Mouse (Mus musculus) testis, adult 2 months (tissue): ENCODE measurements around the gene Eps8.

ENCODE experiments used
- CTCF ChIP-seq: fragments of 200-500 bp; IDR thresholded peaks from 2 replicates; pipeline ENCODE4 v1.5.1; 2012; ENCODE audit warnings: low read depth, mild to moderate bottlenecking, inconsistent platforms, low read length, moderate library complexity; ENCODE audit not compliant: control insufficient read depth, insufficient read depth, insufficient replicate concordance
- POLR2A ChIP-seq: fragments of 200-500 bp; IDR thresholded peaks from 2 replicates; pipeline ENCODE4 v1.6.1; 2012; ENCODE audit warnings: low read depth, mild to moderate bottlenecking, inconsistent platforms, low read length, moderate library complexity; ENCODE audit not compliant: control insufficient read depth

DNA sequence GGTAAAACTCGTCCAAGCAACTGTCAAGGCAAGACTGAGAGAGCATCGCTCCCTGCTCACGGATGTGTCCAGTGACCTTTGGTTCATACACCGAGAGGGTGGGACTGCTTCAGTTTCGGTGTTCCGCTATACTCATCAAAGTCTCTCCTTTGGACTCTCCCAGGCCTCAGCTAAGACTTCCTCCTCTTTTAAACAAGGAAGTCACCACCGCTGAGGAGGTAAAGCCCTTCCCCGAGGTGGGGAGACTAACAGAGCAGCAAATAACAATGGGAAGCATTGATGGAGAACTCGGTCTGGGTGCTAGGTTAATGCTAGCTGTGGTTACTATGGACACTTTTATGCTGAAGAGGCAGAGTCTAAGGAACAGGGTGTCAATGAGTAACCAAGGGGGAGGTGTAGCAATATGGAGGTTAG lies 84.0 kb downstream of the Eps8 start:
- TF ChIP-seq CTCF (no peak), POLR2A (no peak)
